Mouse (Mus musculus) lung, postnatal 10 days (tissue): Measurements from ENCODE around the gene Rabgap1l.

Source experiments
- DNase-seq: peaks from one replicate; pipeline ENCODE4 v3.0.0; 2021

The Rabgap1l gene

DNA sequence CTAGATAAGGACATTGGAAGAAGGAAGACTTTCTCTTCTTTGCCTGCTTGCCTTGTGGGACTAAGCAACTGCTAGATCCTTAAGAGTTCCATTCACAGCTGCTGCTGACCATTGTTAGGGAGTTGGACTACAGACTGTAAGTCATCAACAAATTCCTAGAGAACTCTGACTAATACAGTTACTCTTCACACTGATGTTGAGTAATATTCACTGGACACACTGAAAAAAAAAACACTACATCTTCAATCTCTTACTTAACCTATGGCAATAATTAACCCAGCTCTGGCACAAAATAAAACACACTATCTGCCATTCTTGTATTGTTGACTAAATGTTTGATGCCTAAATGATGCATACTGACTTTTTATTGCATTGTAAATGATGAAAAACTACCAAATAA, 565.2 kb downstream of the Rabgap1l start:
- no peak for DNase-seq

DNA sequence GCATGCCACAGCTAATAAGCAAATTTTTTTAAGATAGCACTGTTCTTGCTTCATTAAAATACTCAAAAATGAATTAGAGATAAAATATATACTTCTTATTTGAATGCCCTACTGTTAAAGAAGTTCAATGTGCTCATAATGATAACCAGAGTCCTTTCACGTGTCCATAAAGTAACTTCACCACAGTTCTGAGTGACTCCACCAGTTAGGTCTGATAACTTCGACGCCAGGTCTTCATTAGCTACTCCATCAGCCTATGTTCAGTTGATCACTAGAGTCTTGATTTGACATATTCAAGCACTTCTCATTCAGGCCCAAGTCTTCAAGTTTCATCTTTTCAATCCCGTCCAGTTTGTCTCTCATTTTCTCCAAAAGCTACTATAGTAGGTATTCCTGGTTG, 565.8 kb downstream of the Rabgap1l start:
- no peak for DNase-seq

DNA sequence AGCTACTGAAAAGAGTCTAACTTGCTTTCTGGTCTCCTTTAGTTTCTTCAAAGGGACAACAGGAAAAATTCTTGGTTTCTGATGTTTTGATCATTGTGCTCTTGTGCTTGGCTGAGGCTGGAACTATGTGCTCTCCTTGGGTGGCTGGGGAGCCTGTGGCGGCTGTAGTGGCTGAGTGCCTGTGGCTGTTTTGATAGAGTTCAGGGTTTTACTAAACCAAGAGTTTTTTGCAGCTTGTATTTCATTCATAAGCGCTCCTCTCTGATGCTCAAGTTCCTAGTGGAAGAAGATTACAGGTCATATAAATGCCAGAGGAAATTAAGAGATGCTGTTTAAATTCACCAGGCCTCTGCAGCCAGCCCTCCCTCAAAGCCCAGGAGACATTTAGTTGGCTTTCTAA, 568.9 kb downstream of the Rabgap1l start:
- no peak for DNase-seq

DNA sequence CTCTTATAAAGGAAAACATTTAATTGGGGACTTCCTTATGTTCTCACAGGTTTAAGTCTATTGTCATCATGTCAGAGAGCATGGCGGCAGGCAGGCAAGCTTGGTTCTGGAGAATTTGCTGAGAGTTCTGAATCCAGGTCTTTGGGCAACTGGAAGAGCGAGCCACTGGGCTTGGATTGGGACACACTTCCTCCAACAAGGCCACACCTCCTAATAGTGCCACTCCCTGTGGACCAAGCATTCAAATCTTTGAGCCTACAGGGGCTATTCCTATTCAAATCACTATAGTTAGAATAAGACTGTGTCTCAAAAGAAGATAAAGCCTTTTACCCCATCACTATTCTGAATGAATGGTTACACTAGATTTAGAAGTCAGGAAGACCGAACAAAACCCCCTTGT, 575.1 kb downstream of the Rabgap1l start:
- DNase-seq: no peak

DNA sequence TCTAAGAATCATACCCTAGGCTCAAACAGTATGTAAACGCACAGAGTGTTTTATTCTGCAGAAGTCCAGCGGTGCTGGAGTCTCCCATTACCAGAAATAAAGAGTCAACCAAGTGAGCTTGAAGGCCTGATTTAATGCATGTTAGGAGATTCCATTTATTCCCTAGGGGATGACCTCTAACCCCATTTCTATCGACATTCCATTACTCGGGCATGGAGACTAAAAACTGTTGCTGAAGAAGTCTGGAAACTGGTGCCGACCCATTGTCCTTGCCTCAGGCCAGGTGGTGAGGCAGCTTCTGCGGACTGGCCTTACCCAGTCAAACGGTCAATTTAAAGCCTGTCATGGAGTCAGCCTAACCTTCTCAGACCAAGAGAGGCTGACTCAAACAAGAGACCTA, 578.8 kb downstream of the Rabgap1l start:
- no peak for DNase-seq

DNA sequence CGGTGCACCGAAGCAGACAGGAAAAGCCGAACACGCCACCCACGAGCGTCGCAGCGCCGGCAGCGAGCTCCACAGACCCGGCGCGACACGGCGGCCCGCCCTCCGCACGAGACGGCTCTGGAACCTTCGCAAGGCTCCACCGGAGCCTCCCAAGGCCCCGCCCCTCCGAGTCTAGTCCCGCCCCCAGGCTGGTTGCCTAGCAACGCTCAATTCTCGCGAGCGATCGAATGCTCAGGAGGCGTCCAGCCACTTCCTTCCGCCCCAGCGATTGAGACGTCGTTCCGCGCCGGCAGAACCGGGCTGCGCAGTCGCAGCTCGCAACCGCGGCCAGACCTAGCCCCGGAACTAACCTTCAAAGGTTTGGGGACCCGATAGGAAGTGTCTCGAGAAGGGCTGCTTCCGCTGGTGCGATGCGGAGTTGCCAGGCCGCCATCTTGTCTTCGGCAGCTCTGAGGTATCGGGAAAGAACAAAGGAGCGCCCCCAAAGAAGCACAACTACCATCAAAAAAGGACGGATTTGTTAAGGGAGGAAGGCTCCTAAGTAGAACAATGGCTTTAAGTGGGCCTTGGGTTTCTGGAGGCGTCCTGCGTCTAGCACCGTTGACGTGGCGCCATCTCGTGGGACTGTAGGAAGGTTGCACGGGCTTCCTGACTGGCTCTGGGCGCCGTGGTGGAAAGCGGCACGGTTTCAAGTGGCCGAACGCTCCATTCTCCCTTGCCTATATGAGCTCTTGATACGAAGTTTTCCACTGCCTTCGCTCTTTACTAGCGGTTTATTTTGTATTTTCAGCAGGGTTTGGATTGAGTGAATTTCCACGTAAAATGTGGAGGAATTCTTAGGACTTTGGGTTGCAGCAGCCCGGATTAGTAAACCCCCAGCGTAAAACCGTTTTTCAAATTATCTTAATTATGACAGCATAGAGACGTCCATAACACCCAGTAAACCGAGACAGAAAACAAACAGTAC, 580.0 kb downstream of the Rabgap1l start, which contains the start of gene Cacybp:
Gene Cacybp (minus strand): TSS at position 173 of the 967 bp plus-strand sequence.
- peak; percentile 100 for DNase-seq

DNA sequence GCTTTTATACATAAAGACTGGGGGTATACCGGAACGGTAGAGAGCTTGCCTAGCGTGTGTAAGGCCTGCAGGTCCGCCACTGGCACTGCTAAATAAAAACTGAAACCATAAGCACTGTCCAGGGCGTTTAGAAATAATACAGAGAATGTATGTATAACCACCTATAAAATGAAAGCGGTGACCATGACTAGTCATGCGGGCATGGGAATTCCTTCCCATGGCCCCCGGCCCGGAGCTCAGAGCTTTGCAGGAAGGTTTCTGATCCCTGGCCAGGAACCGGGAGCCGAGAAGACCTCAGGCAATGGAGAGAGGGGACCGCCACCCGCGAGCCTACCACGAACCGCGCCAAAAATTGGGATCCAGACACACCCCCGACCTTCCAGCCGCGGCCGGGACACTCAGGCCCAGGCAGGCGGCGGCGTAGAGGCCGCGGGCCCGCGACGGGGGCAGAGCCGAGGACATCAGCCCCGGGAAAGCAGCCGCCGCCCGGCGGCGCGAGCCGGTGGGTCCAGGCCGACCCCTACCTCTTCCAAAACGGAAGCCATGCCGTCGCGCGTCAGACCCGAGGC, 580.8 kb downstream of the Rabgap1l start:
- peak; percentile 65 for DNase-seq

DNA sequence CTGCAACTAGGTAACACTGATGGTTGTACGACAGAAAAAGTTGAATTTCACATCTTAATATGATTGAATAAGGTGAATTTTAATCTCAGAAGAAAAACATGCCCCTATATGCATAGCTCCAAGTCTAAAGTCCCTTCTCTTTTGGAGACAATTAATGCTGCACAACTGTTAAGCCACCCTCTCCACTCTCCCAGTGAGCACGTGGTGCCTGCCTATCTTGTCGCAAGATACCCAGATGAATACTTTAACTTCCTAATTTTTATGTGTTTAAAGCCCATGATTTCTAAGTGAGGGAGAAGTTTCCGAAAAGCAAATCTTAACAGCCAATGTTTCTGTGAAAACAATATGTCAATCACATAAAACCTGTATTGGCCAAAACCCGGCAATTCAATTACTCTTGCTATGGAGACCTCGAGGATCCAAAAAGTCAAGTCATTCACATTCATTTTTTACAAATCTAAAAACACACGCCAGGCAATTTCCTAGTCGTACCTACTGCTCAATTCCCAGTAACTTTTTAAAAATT, 581.4 kb downstream of the Rabgap1l start:
- DNase-seq: no peak

DNA sequence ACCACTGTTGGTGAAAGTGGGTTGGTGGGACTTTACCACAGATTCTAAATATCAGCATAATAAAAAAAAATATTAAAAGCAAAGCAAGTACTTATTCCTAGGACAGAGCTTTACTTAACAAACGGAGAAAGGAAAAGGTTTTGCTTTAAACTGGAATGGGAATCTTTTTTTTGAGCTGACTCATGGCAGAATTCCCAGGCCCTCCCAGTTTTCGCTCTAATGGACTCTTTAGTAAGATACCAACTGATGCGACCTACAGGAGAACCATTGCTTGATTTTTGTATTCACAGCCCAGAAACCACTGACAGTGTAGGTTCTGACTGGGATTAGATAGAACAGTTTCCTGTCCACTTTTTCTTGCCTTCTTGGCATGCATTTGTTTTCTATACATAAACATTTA, 582.4 kb downstream of the Rabgap1l start:
- DNase-seq: peak; percentile 6

DNA sequence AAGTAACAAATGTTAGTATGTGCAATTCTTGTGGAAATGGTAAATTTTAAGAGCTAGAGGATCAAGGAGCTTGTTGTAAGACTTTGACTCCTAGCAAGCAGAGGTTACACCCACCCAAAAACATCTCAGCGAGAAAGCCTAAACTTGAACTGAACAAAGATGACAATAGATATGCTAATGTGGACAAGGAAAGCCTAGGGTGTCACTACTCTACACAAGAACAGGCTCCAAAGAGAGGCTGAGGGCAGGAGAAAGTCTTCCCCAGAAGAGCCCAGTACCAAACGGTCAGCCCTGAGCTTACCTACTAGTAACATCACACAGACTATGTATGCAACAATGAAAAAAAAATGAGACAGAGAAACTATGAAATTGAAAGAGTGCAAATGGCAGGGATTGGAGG, 583.2 kb downstream of the Rabgap1l start:
- no peak for DNase-seq

DNA sequence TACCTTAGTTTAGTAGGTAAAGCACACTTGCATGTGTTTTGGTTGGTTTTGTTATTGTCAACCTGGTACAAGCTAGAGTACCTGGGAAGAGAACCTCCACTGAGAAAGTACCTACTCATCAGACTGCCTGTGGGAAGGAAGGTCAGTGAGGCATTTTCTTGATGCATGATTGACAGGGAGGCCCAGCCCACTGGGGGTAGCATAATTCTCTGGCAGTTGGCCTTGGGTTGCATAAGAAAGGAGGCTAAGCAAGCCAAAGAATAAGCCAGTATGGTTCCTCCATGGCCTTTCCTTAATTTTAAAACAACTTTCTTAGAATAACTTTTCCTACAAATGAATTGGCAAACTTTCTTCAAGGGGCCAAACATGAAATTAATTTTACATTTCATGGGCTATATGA, 587.5 kb downstream of the Rabgap1l start:
- no peak for DNase-seq

DNA sequence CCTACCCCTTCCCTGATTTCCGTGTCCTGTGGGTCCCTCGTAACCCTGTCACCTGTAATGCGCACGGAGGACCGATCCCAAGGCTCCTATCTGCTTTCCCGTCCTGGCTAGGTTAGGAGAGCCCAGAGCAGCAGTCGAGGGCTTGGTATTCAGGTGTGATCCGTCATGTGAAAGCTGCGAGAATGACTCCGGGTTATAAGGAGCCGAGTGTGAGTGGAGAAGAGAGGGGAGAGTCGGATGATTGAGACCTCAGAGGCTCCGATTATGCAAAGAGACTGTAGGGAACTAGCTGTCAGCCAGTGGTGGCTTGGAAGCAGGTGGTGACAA, 597.7 kb downstream of the Rabgap1l start:
- no peak for DNase-seq

DNA sequence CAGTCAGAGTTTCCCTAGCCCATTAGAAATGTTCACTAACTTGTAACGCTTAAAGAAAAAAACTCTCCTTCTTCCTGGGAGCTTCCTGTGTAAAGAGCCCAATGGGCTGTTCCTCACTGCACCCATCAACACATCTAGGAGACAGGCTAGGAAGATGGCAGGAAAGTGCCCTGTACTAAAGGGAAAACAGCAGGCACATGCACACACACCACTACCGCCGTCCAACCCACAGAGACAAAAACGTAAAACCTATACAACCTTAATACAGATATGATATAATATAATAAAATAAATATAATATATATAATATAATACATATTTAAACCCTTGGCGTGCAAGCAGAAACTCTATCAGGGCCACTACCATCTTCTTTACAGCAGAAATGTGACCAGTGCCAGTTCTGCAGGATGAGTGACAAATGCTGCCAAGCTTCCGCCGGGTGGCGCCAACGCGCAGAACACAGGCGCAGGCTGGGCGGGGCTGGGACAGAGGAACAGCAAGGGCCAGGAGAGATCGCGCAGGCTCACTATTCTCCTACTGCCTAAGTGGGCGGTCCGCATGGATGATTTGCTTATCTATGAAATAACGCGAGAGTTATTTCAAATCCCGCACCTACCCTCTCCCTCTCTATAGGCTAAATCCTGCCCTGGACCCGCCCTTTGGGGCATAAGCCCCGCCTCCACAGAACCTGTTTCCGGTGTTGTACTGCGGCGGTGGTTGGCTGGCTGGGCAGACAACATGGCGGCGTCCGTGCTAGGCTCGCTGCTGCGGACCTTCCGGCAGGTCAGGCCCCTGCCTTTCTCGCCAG, 598.3 kb downstream of the Rabgap1l start, which contains the start of gene Mrps14:
Gene Mrps14 (plus strand): TSS at position 687 of the 808 bp plus-strand sequence.
- peak; percentile 100 for DNase-seq

DNA sequence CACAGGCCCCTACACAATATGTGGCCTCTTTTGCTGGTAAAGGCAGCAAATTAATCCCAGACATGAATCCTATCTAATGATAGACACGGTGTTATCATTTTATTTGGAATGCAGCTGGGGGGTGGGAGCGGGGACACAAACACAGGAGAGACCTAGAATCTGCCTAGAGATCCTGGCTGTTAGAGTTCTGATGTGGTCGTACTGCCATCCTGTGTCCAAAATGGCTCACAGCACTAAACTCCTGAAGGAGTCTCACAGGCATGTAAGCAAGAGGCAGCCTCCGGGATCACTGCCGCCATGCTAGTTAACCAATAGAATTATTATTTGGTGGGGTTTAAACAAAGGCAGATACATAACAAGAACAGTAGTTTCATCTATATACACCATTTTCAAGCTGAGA, 608.5 kb downstream of the Rabgap1l start:
- DNase-seq: peak; percentile 56

DNA sequence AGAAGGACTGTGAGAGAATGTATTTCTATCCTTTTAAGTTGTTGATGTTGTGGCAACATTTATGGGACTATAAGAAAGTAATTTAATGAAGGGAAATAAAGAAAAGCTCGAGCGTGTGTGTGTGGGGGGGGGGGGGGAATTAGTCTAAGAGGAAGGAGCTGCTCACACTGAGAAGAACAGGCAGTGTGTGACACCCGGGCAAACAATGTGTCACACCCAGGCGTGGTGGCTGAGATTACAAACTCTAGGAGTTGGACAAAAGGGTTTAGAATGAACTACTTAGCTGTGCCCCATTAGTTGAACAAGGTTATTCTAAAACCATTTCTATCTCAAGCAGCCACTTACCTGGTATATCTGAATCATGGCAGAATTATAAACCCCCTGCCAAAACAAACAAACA, 611.8 kb downstream of the Rabgap1l start:
- DNase-seq: no peak

DNA sequence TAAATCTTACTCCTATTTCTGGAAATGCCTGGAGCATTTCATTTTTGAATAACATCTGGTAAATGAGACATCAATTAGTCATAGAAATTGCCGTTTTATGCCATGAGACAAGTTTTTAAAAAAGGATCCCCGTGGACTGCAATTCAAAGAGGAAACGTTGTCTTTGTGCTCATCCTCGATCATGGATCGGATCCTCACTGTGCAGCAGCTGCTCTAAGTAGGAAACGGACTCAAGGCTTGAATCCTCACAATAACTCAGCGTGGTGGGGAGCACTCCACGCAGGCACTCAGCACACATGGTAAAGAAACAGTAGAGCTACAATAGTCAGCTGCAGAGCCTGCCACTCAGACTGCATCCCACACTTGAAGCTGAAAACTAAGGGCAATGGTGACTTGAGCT, 616.1 kb downstream of the Rabgap1l start:
- DNase-seq: no peak
